Mouse (Mus musculus) mouse trophoblast stem cell (cell line): Measurements from ENCODE around the gene Dcaf4.

ENCODE experiments used
- in situ Hi-C, 2 experiments: fragments of 300-500 bp; cut with MseI, MboI; formaldehyde crosslinking; loops; 2 replicates in 1 of 2; 3 replicates in 1 of 2; pipeline ENCODE4 v1.15.1; 2025

The Dcaf4 gene

GRCm38 (mm10) chr12:83543997-83544396 lies 23.7 kb downstream of the Dcaf4 start:
- in situ Hi-C loops = no loop called here

GRCm38 (mm10) chr12:83544791-83545190 lies 24.5 kb downstream of the Dcaf4 start:
- in situ Hi-C loops = no loop called here

GRCm38 (mm10) chr12:83551305-83551704 lies 31.0 kb downstream of the Dcaf4 start:
- in situ Hi-C loops = no loop called here

- in situ Hi-C loops = no loop called here
These were observed 33.5 kb downstream of the Dcaf4 start for GRCm38 (mm10) chr12:83553816-83554215.

- in situ Hi-C loops = no loop called here
These were observed 35.3 kb downstream of the Dcaf4 start for GRCm38 (mm10) chr12:83555605-83556004.

- in situ Hi-C loops = no loop called here
These were observed 38.2 kb downstream of the Dcaf4 start for GRCm38 (mm10) chr12:83558496-83558895.

- in situ Hi-C loops = no loop called here
These were observed 39.9 kb downstream of the Dcaf4 start for GRCm38 (mm10) chr12:83560189-83560588.

- in situ Hi-C loops = no loop called here
These were observed 42.3 kb downstream of the Dcaf4 start for GRCm38 (mm10) chr12:83562589-83562988.

- in situ Hi-C loops = no loop called here
These were observed 49.6 kb downstream of the Dcaf4 start for GRCm38 (mm10) chr12:83569866-83570265.

GRCm38 (mm10) chr12:83572717-83573116 lies 52.5 kb downstream of the Dcaf4 start:
- in situ Hi-C loops = no loop called here

- in situ Hi-C loops = no loop called here
These were observed 57.2 kb downstream of the Dcaf4 start for GRCm38 (mm10) chr12:83577445-83577844.

GRCm38 (mm10) chr12:83578356-83578755 lies 58.1 kb downstream of the Dcaf4 start:
- in situ Hi-C loops = no loop called here

GRCm38 (mm10) chr12:83578896-83579569 lies 58.8 kb downstream of the Dcaf4 start:
- in situ Hi-C loops = no loop called here

- in situ Hi-C loops = no loop called here
These were observed 60.0 kb downstream of the Dcaf4 start for GRCm38 (mm10) chr12:83580283-83580682.

GRCm38 (mm10) chr12:83582106-83582505 lies 61.8 kb downstream of the Dcaf4 start:
- in situ Hi-C loops = no loop called here

- in situ Hi-C loops = no loop called here
These were observed 62.5 kb downstream of the Dcaf4 start for GRCm38 (mm10) chr12:83582747-83583146.

GRCm38 (mm10) chr12:83586628-83587027 lies 66.4 kb downstream of the Dcaf4 start:
- in situ Hi-C loops = no loop called here
